Comparison of ENCODE assay signal across 23 mouse cellular contexts in the genomic region with DNA sequence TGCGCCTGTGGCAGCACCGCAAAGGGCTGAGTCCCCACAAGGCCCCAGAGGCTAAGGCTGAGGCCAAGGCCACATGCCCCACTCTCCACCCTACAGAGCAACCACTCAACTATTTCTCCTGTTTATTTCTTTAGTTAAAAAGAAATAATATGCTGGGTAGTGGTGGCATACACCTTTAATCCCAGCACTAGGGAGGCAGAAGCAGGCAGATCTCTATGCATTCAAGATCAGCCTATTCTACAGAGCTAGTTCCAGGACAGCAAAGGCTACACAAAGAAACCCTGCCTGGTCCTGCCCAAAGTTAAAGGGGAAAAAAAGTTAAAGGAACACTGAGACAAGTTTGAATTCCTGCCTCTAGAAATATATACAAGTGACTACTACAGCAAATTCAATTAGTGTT.
"Had no signal": no experiment of that assay in that cellular context is flagged by ENCODE, and none has a peak within 500 bp of the region (broad histone marks: within the 10 kb centered on the region; RNA-seq: fewer than 3 reads in every experiment).

Gene Gm4707 (minus strand): TSS at position 101 of the 400 bp plus-strand sequence.

- ATAC-seq: hindbrain, postnatal 0 days; intestine, embryonic 15.5 days; intestine, postnatal 0 days; liver, embryonic 12.5 days had no signal

- H3K4me3 ChIP-seq: gastrocnemius, adult 2 months; heart, embryonic 13.5 days; heart, embryonic 15.5 days; hindbrain, embryonic 13.5 days; hindbrain, embryonic 15.5 days; intestine, embryonic 15.5 days; limb, embryonic 13.5 days; limb, embryonic 15.5 days; liver, embryonic 12.5 days had no signal

- H3K27me3 ChIP-seq: heart, embryonic 13.5 days; heart, embryonic 15.5 days; hindbrain, embryonic 13.5 days; hindbrain, embryonic 15.5 days; intestine, embryonic 15.5 days; limb, embryonic 13.5 days; limb, embryonic 15.5 days; liver, embryonic 12.5 days had no signal

- H3K9me3 ChIP-seq: heart, embryonic 13.5 days; heart, embryonic 15.5 days; hindbrain, embryonic 13.5 days; hindbrain, embryonic 15.5 days; intestine, embryonic 15.5 days; limb, embryonic 13.5 days; limb, embryonic 15.5 days; liver, embryonic 12.5 days had no signal

- H3K9ac ChIP-seq: heart, embryonic 13.5 days; heart, embryonic 15.5 days; hindbrain, embryonic 13.5 days; hindbrain, embryonic 15.5 days; intestine, embryonic 15.5 days; limb, embryonic 13.5 days; limb, embryonic 15.5 days; liver, embryonic 12.5 days had no signal

- DNase-seq: gastrocnemius, adult 2 months; gastrocnemius, postnatal 10 days; gastrocnemius, postnatal 25 days; heart, adult 18-20 months; heart, postnatal 14 days; heart, postnatal 36 days; kidney, adult 18-20 months; kidney, adult 8-10 months; kidney, postnatal 10 days; kidney, postnatal 25 days; layer of hippocampus, adult 9-11 months; layer of hippocampus, postnatal 36 days; left cerebral cortex, postnatal 4 days had no signal

- H3K4me1 ChIP-seq: heart, embryonic 13.5 days; heart, embryonic 15.5 days; hindbrain, embryonic 13.5 days; hindbrain, embryonic 15.5 days; intestine, embryonic 15.5 days; limb, embryonic 13.5 days; limb, embryonic 15.5 days; liver, embryonic 12.5 days had no signal

- H3K27ac ChIP-seq: gastrocnemius, adult 2 months; heart, embryonic 13.5 days; heart, embryonic 15.5 days; hindbrain, embryonic 13.5 days; hindbrain, embryonic 15.5 days; hindbrain, postnatal 0 days; intestine, embryonic 15.5 days; limb, embryonic 13.5 days; limb, embryonic 15.5 days; liver, embryonic 12.5 days had no signal
